Mouse (Mus musculus) heart, postnatal 0 days (tissue): ENCODE measurements at regions not wholly inside any gene's neighbourhood (a gene's known extent, or its start where the extent isn't known, plus 50 kb on each side); places are given as distances from the start of the nearest gene placed in this dataset.

Source experiments
- CTCF ChIP-seq: IDR thresholded peaks from 2 replicates; pipeline ENCODE4 v1.5.1; 2016; ENCODE audit warnings: antibody characterized with exemption, control low read depth, low read depth
- EP300 ChIP-seq: IDR thresholded peaks from 2 replicates; pipeline ENCODE4 v1.6.1; 2016; ENCODE audit warnings: antibody characterized with exemption, low read depth

DNA sequence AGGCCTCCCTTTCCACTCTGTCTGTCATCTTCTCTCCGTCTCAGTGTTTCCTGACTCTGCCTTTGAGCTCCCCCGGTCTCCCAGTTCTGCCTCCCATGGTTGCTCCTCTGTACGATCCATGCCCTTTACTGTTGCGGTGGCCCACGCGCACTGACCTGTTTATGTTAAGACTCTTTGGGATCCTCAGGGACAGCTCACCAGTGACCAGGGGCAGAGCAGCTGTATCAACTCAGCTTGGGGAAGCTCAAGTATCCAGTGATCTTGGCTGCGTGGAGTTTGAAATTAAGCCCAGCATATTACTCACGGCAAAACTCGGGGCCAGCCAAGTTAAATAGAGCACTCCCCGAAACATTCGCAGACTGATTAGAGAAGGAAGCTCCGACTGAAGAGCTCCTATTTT, 562.8 kb downstream of the Ccdc171 start:
- TF ChIP-seq CTCF (no peak), EP300 (no peak)
